Mouse (Mus musculus) ES-Bruce4 (cell line): Measurements from ENCODE around the gene Pgk1.

ENCODE experiments used
- CTCF ChIP-seq: IDR thresholded peaks from one replicate; pipeline ENCODE4 v1.8.1; 2011; ENCODE audit warnings: low read depth, low read length
- EP300 ChIP-seq: IDR thresholded peaks from 2 replicates; pipeline ENCODE4 v1.6.1; 2011; ENCODE audit warnings: low read depth, low read length; ENCODE audit not compliant: insufficient read depth
- POLR2A ChIP-seq: IDR thresholded peaks from one replicate; pipeline ENCODE4 v1.8.1; 2011; ENCODE audit warnings: low read length; ENCODE audit not compliant: insufficient read depth

GRCm38 (mm10) chrX:106176331-106176730 lies 10.6 kb upstream of the Pgk1 start:
- TF ChIP-seq POLR2A (no peak), CTCF (no peak), EP300 (no peak)
